ENCODE assay signal across 22 mouse cellular contexts in genomic region chr19:17214896-17215520, GRCm38 (mm10).
A peak's percentile ranks its signal among the peaks of the same experiment; 100 is the strongest.
DNase-seq lines count a peak whose midpoint lies in the region; ATAC-seq lines count a peak whose summit lies in the region.
"Had no signal": no experiment of that assay in that cellular context is flagged by ENCODE, and none has a peak within 500 bp of the region (broad histone marks: within the 10 kb centered on the region; RNA-seq: fewer than 3 reads in every experiment).

No protein-coding gene starts in this region.

- no peak overlapping the region for H3K4me3 ChIP-seq in heart, embryonic 11.5 days (ENCODE audit: low read depth, low read length)
- H3K4me3 ChIP-seq: forebrain, embryonic 10.5 days; heart, adult 2 months; midbrain, embryonic 12.5 days; neural tube, embryonic 15.5 days had no signal

- H3K9ac ChIP-seq in heart, embryonic 11.5 days (ENCODE audit: low read depth, low read length) = no peak overlapping the region
- H3K9ac ChIP-seq: hindbrain, embryonic 14.5 days; midbrain, embryonic 12.5 days; neural tube, embryonic 15.5 days had no signal

- H3K4me2 ChIP-seq in heart, embryonic 11.5 days = no peak overlapping the region
- H3K4me2 ChIP-seq: hindbrain, embryonic 14.5 days; midbrain, embryonic 12.5 days; neural tube, embryonic 15.5 days had no signal

- no peaks in the 10 kb centered on the region for H3K4me1 ChIP-seq in heart, embryonic 11.5 days (ENCODE audit: control insufficient read depth, insufficient read depth, low read length)
- H3K4me1 ChIP-seq: forebrain, embryonic 10.5 days; midbrain, embryonic 12.5 days; neural tube, embryonic 15.5 days had no signal

- WGBS in heart, embryonic 11.5 days (ENCODE audit: insufficient replicate concordance) = 82% methylated on average over 13 of the region's 13 CpGs

- no peak overlapping the region for H3K27ac ChIP-seq in heart, embryonic 11.5 days (ENCODE audit: low read depth, low read length)
- H3K27ac ChIP-seq: forebrain, embryonic 10.5 days; heart, adult 2 months; hindbrain, embryonic 14.5 days; kidney, postnatal 0 days; midbrain, embryonic 12.5 days; neural tube, embryonic 15.5 days; stomach, postnatal 0 days had no signal

- ATAC-seq in heart, embryonic 11.5 days (replicated peaks; ENCODE audit: insufficient number of reproducible peaks, low FRiP score, low TSS enrichment) = no peak
- ATAC-seq in megakaryocyte, adult 5-6 weeks (ENCODE audit: poor library complexity, severe bottlenecking) = no peak
- ATAC-seq: forebrain, embryonic 16.5 days; lung, postnatal 0 days had no signal

- no peaks in the 10 kb centered on the region for H3K36me3 ChIP-seq in heart, embryonic 11.5 days (ENCODE audit: control insufficient read depth, insufficient read depth, low read length)
- H3K36me3 ChIP-seq: forebrain, embryonic 10.5 days; midbrain, embryonic 12.5 days; neural tube, embryonic 15.5 days had no signal

- H3K27me3 ChIP-seq in heart, embryonic 11.5 days (ENCODE audit: control insufficient read depth, insufficient read depth, low read length) = no peaks in the 10 kb centered on the region
- H3K27me3 ChIP-seq: midbrain, embryonic 12.5 days; neural tube, embryonic 15.5 days had no signal

- DNase-seq in heart, adult 11 months = peak; percentile 22
- peak; percentile 88 for DNase-seq in brain, adult 2 months (ENCODE audit: low read depth, low spot score)
- peak; percentile 51 for DNase-seq in cerebellum, adult 8-10 months
- DNase-seq in cerebellum, postnatal 36 days = peak; percentile 57 to 63
- DNase-seq in adrenal gland, adult 2 months = no peak
- no peak for DNase-seq in left cerebral cortex, postnatal 10 days (ENCODE audit: extremely low spot score in 1 of 2, low spot score in 2 of 2)
- DNase-seq: adrenal gland, postnatal 25 days; gastrocnemius, postnatal 25 days; heart, adult 2 months; kidney, adult 2 months; right cerebral cortex, postnatal 14 days; thymus, adult 2 months had no signal

- H3K9me3 ChIP-seq in heart, embryonic 11.5 days (replicated peaks; ENCODE audit: control insufficient read depth, low read length) = no peaks in the 10 kb centered on the region
- H3K9me3 ChIP-seq: forebrain, embryonic 10.5 days; midbrain, embryonic 12.5 days; neural tube, embryonic 15.5 days had no signal

- intact Hi-C loops in left cerebral cortex, postnatal 10 days (cut with DNase I) = no loop called here

Comparison
In these comparisons a context has a peak if more than half of its experiments do, and no peak if none do; other contexts are left out.
1. DNase-seq: peak in heart, adult 11 months (single experiment), brain, adult 2 months (single experiment), cerebellum, adult 8-10 months (single experiment) and cerebellum, postnatal 36 days (2 of 2); none in adrenal gland, adult 2 months (single experiment) and left cerebral cortex, postnatal 10 days (0 of 2).